Mouse (Mus musculus) left cerebral cortex, adult 8-10 months (tissue): ENCODE results near the gene Rmnd5b. TPM values are rescaled to one million over a fixed set of nuclear protein-coding genes. Genes with fewer than 3 reads are reported as not detected.
A peak's percentile ranks its signal among the peaks of the same experiment; 100 is the strongest.

Experiments used
- DNase-seq, 2 experiments: peaks; one replicate each; pipeline ENCODE4 v3.0.0; 2022; ENCODE audit warnings: low spot score in 2 of 2
- total RNA-seq, 4 experiments: library from RNA; stranded (reverse); gene quantifications; 2 replicates each; pipeline ENCODE4 v1.2.4; 2022

Gene Rmnd5b
- total RNA-seq, 4 experiments from 2014 or later: 48.2 to 59.4 (median 54.7) TPM

- no peak for DNase-seq
These were observed 41.8 kb downstream of the Rmnd5b start for GRCm38 (mm10) chr11:51593849-51594248.

- DNase-seq: no peak
These were observed 42.3 kb downstream of the Rmnd5b start for GRCm38 (mm10) chr11:51593368-51593767.

GRCm38 (mm10) chr11:51591915-51592314 is 43.8 kb downstream of the Rmnd5b start:
- DNase-seq: no peak

GRCm38 (mm10) chr11:51591168-51591567 is 44.5 kb downstream of the Rmnd5b start:
- DNase-seq: no peak

- DNase-seq: no peak
These were observed 45.7 kb downstream of the Rmnd5b start for GRCm38 (mm10) chr11:51590002-51590401.

GRCm38 (mm10) chr11:51588833-51589232 is 46.9 kb downstream of the Rmnd5b start:
- no peak for DNase-seq

GRCm38 (mm10) chr11:51587059-51587458 is 48.6 kb downstream of the Rmnd5b start:
- no peak for DNase-seq

GRCm38 (mm10) chr11:51586411-51586810 is 49.3 kb downstream of the Rmnd5b start:
- DNase-seq: no peak

GRCm38 (mm10) chr11:51585608-51586252 is 50.0 kb downstream of the Rmnd5b start:
- no peak for DNase-seq

- DNase-seq: peak; percentile 89 to 93
These were observed 51.1 kb downstream of the Rmnd5b start, which contains the start of gene Phykpl for GRCm38 (mm10) chr11:51584431-51585248. Gene Phykpl (plus strand): TSS chr11:51584757.

GRCm38 (mm10) chr11:51584057-51584430 is 51.7 kb downstream of the Rmnd5b start:
- no peak for DNase-seq

- DNase-seq: no peak
These were observed 53.0 kb downstream of the Rmnd5b start for GRCm38 (mm10) chr11:51582713-51583112.

- no peak for DNase-seq
These were observed 56.7 kb downstream of the Rmnd5b start for GRCm38 (mm10) chr11:51579024-51579423.

GRCm38 (mm10) chr11:51577587-51577986 is 58.1 kb downstream of the Rmnd5b start:
- DNase-seq: no peak

GRCm38 (mm10) chr11:51576454-51576853 is 59.2 kb downstream of the Rmnd5b start:
- no peak for DNase-seq

Other genes with a start within 250 kb of the Rmnd5b start
- gene Phykpl, start 51.1 kb downstream of the Rmnd5b start, total RNA-seq: 1 to 10 TPM; 5.9 to 8.5 (median 6.5) TPM
- gene Hnrnpab, start 29.0 kb downstream of the Rmnd5b start, total RNA-seq: 100 to 1,000 TPM; 113 to 139 (median 126) TPM
- 10 to 100 TPM; 50.4 to 57.4 (median 53.6) TPM for gene Nhp2, start 16.2 kb downstream of the Rmnd5b start, total RNA-seq
- 10 to 100 TPM; 15.5 to 17.2 (median 16.7) TPM for gene N4bp3, start 14.9 kb upstream of the Rmnd5b start, total RNA-seq
- 1 to 10 TPM; 1.6 to 2.8 (median 2.6) TPM for gene D930048N14Rik, start 15.1 kb upstream of the Rmnd5b start, total RNA-seq
- 10 to 100 TPM; 30.0 to 34.7 (median 33.3) TPM for gene 0610009B22Rik, start 53.0 kb upstream of the Rmnd5b start, total RNA-seq
- 10 to 100 TPM; 19.1 to 21.9 (median 19.8) TPM for gene Sec24a, start 127.7 kb upstream of the Rmnd5b start, total RNA-seq
- 10 to 100 TPM; 63.7 to 73.2 (median 67.6) TPM for gene Sar1b, start 127.8 kb upstream of the Rmnd5b start, total RNA-seq
- gene Jade2, start 221.8 kb upstream of the Rmnd5b start, total RNA-seq: 10 to 100 TPM; 53.5 to 60.9 (median 57.6) TPM